Mouse (Mus musculus) macrophage (primary cell): ENCODE data around the gene Taf5. TPM values are rescaled to one million over a fixed set of nuclear protein-coding genes. Genes with fewer than 3 reads are reported as not detected.

ENCODE experiments used
- H3K27ac ChIP-seq: fragments of 350-480 bp; formaldehyde crosslinking; 2 replicates; pipeline ENCODE4 v1.9.0; 2021
- H3K36me3 ChIP-seq: fragments of 350-480 bp; formaldehyde crosslinking; 2 replicates; pipeline ENCODE4 v1.9.0; 2021; ENCODE audit errors: inconsistent target
- H3K4me3 ChIP-seq: fragments of 350-480 bp; formaldehyde crosslinking; 2 replicates; pipeline ENCODE4 v1.9.0; 2021; ENCODE audit errors: inconsistent target
- H3K79me2 ChIP-seq: fragments of 350-480 bp; formaldehyde crosslinking; 2 replicates; pipeline ENCODE4 v1.9.0; 2021; ENCODE audit errors: inconsistent target
- WGBS: methylation state at CpG from one replicate; pipeline ENCODE4 v1.1.7; 2026; ENCODE audit warnings: inconsistent platforms; ENCODE audit not compliant: missing documents; 5-methylcytosine and 5-hydroxymethylcytosine counted together
- polyA plus RNA-seq: library from polyadenylated mRNA; stranded (reverse); fragments of 250-400 nt; gene quantifications from 3 replicates; pipeline ENCODE4 v1.2.4, GENCODE M21; 2018; ENCODE audit warnings: inconsistent platforms

Taf5 gene
- polyA plus RNA-seq, 1 experiment from 2014 or later = 3.1 TPM

GRCm38 (mm10) chr19:47047236-47047833 lies 20.2 kb upstream of the Taf5 start:
- Histone ChIP-seq H3K4me3 (no peak overlapping the region), H3K36me3 (no peaks in the 10 kb centered on the region), H3K79me2 (no peaks in the 10 kb centered on the region), H3K27ac (no peak overlapping the region)
- WGBS = 90% methylated on average over 13 of the region's 13 CpGs

GRCm38 (mm10) chr19:47049061-47049460 lies 18.5 kb upstream of the Taf5 start:
- Histone ChIP-seq H3K4me3 (no peak overlapping the region), H3K79me2 (no peaks in the 10 kb centered on the region), H3K27ac (no peak overlapping the region), H3K36me3 (no peaks in the 10 kb centered on the region)
- 87% methylated on average over 4 of the region's 4 CpGs for whole genome bisulfite sequencing

- Histone ChIP-seq H3K36me3 (no peaks in the 10 kb centered on the region), H3K27ac (no peak overlapping the region), H3K4me3 (peak overlapping the region; percentile 40), H3K79me2 (no peaks in the 10 kb centered on the region)
- 21% methylated on average over 7 of the region's 7 CpGs for WGBS
These were observed 17.7 kb upstream of the Taf5 start for GRCm38 (mm10) chr19:47049840-47050239.

- 1% methylated on average over 68 of the region's 75 CpGs for WGBS
- H3K36me3 ChIP-seq = no peaks in the 10 kb centered on the region
- H3K4me3 ChIP-seq = peak within 1 kb of the TSS; percentile 40
- H3K27ac ChIP-seq = no peak within 1 kb of the TSS
- no peaks in the 10 kb centered on the region for H3K79me2 ChIP-seq
These were observed 17.1 kb upstream of the Taf5 start, which contains the start of gene Pcgf6 for GRCm38 (mm10) chr19:47050271-47051032. TSS of gene Pcgf6 (minus strand) at chr19:47050906.

- H3K36me3 ChIP-seq = no peaks in the 10 kb centered on the region
- no peak overlapping the region for H3K27ac ChIP-seq
- WGBS = 75% methylated on average over 4 of the region's 4 CpGs
- no peak overlapping the region for H3K4me3 ChIP-seq
- H3K79me2 ChIP-seq = no peaks in the 10 kb centered on the region
These were observed 14.6 kb upstream of the Taf5 start for GRCm38 (mm10) chr19:47052927-47053326.

- Histone ChIP-seq H3K27ac (no peak overlapping the region), H3K79me2 (no peaks in the 10 kb centered on the region), H3K4me3 (no peak overlapping the region), H3K36me3 (no peaks in the 10 kb centered on the region)
- 81% methylated on average over 4 of the region's 4 CpGs for WGBS
These were observed 14.1 kb upstream of the Taf5 start for GRCm38 (mm10) chr19:47053471-47053870.

- no peaks in the 10 kb centered on the region for H3K79me2 ChIP-seq
- WGBS = 60% methylated on average over 1 of the region's 1 CpGs
- no peaks in the 10 kb centered on the region for H3K36me3 ChIP-seq
- no peak overlapping the region for H3K27ac ChIP-seq
- no peak overlapping the region for H3K4me3 ChIP-seq
These were observed 9.9 kb upstream of the Taf5 start for GRCm38 (mm10) chr19:47057684-47058083.

- no peak overlapping the region for H3K27ac ChIP-seq
- WGBS = 93% methylated on average over 3 of the region's 3 CpGs
- no peak overlapping the region for H3K4me3 ChIP-seq
- peaks cover 24% of the 10 kb centered on the region for H3K79me2 ChIP-seq
- peaks cover 2% of the 10 kb centered on the region; the same call in 1 of the 2 replicates for H3K36me3 ChIP-seq
These were observed 1.7 kb upstream of the Taf5 start for GRCm38 (mm10) chr19:47065860-47066259.

- under 1% methylated on average over 67 of the region's 72 CpGs for WGBS
- Histone ChIP-seq H3K79me2 (peaks cover 24% of the 10 kb centered on the region), H3K4me3 (peak overlapping the region; percentile 56), H3K27ac (no peak overlapping the region), H3K36me3 (peaks cover 21% of the 10 kb centered on the region)
These were observed 522 bp downstream of the Taf5 start for GRCm38 (mm10) chr19:47067924-47068611.

- WGBS = 87% methylated on average over 3 of the region's 3 CpGs
- Histone ChIP-seq H3K4me3 (no peak overlapping the region), H3K27ac (no peak overlapping the region)
These were observed 20.7 kb downstream of the Taf5 start for GRCm38 (mm10) chr19:47088226-47088625.

GRCm38 (mm10) chr19:47089718-47090525 lies 22.4 kb downstream of the Taf5 start:
- H3K36me3 ChIP-seq = peaks cover 18% of the 10 kb centered on the region
- WGBS = 3% methylated on average over 36 of the region's 36 CpGs
- H3K79me2 ChIP-seq = peaks cover 72% of the 10 kb centered on the region
- H3K4me3 ChIP-seq = peak overlapping the region; percentile 100
- peak overlapping the region; percentile 79 for H3K27ac ChIP-seq

More at GRCm38 (mm10) chr19:47088226-47088625, 20.7 kb downstream of the Taf5 start:
- peaks cover 18% of the 10 kb centered on the region for H3K36me3 ChIP-seq
- peaks cover 72% of the 10 kb centered on the region for H3K79me2 ChIP-seq

- peaks cover 72% of the 10 kb centered on the region for H3K79me2 ChIP-seq
- H3K27ac ChIP-seq = peak within 1 kb of the TSS; percentile 79
- peaks cover 21% of the 10 kb centered on the region for H3K36me3 ChIP-seq
- 1% methylated on average over 51 of the region's 56 CpGs for WGBS
- H3K4me3 ChIP-seq = peak within 1 kb of the TSS; percentile 100
These were observed 23.1 kb downstream of the Taf5 start, which contains the start of the genes Usmg5 and Pdcd11 for GRCm38 (mm10) chr19:47090550-47091156. TSS of gene Usmg5 (minus strand) at chr19:47090647. TSS of gene Pdcd11 (plus strand) at chr19:47090768.

GRCm38 (mm10) chr19:47101080-47101479 lies 33.5 kb downstream of the Taf5 start:
- Histone ChIP-seq H3K36me3 (peaks cover 86% of the 10 kb centered on the region), H3K27ac (no peak overlapping the region), H3K4me3 (no peak overlapping the region), H3K79me2 (no peaks in the 10 kb centered on the region)
- 92% methylated on average over 5 of the region's 5 CpGs for WGBS
